Mouse (Mus musculus) kidney, adult 9 months (tissue): ENCODE data around the gene Rps10.
"Not testable (repeated sequence)": the region's sequence is repeated elsewhere in the genome, so short reads cannot be mapped to it uniquely, and the experiment has no call there.

Source experiments
- DNase-seq: peaks from one replicate; pipeline ENCODE4 v3.0.0; 2022

Rps10 gene

GRCm38 (mm10) chr17:27643101-27643500, 6.6 kb upstream of the Rps10 start:
- DNase-seq: no peak

- DNase-seq: no peak
Observed at GRCm38 (mm10) chr17:27642491-27643062, 6.1 kb upstream of the Rps10 start.

GRCm38 (mm10) chr17:27639851-27640250, 3.4 kb upstream of the Rps10 start:
- DNase-seq: not testable (repeated sequence)

- no peak for DNase-seq
Observed at GRCm38 (mm10) chr17:27638921-27639332, 2.5 kb upstream of the Rps10 start.

GRCm38 (mm10) chr17:27637333-27637732, 864 bp upstream of the Rps10 start:
- DNase-seq: no peak

- DNase-seq: not testable (repeated sequence)
Observed at GRCm38 (mm10) chr17:27635575-27635903, 930 bp downstream of the Rps10 start.

GRCm38 (mm10) chr17:27634871-27635574, 1.4 kb downstream of the Rps10 start, which contains the start of gene RPS10-NUDT3:
RPS10-NUDT3 (minus strand) TSS chr17:27635222.
- peak; percentile 89 for DNase-seq

- DNase-seq: peak; percentile 90
Observed at GRCm38 (mm10) chr17:27629249-27630020, 7.0 kb downstream of the Rps10 start.

- no peak for DNase-seq
Observed at GRCm38 (mm10) chr17:27628376-27628775, 8.1 kb downstream of the Rps10 start.

GRCm38 (mm10) chr17:27627451-27627850, 9.0 kb downstream of the Rps10 start:
- DNase-seq: peak; percentile 86

- DNase-seq: no peak
Observed at GRCm38 (mm10) chr17:27626681-27627080, 9.8 kb downstream of the Rps10 start.

GRCm38 (mm10) chr17:27625455-27626251, 10.8 kb downstream of the Rps10 start:
- DNase-seq: no peak

- DNase-seq: peak; percentile 87
Observed at GRCm38 (mm10) chr17:27623360-27624326, 12.8 kb downstream of the Rps10 start, which contains the start of gene Nudt3. Nudt3 (minus strand) TSS chr17:27623495.

- DNase-seq: no peak
Observed at GRCm38 (mm10) chr17:27622611-27623359, 13.7 kb downstream of the Rps10 start.

- no peak for DNase-seq
Observed at GRCm38 (mm10) chr17:27621705-27622531, 14.6 kb downstream of the Rps10 start.

GRCm38 (mm10) chr17:27621161-27621560, 15.3 kb downstream of the Rps10 start:
- no peak for DNase-seq

- DNase-seq: no peak
Observed at GRCm38 (mm10) chr17:27615388-27615787, 21.1 kb downstream of the Rps10 start.

GRCm38 (mm10) chr17:27613016-27613415, 23.5 kb downstream of the Rps10 start:
- no peak for DNase-seq

- DNase-seq: no peak
Observed at GRCm38 (mm10) chr17:27611994-27612393, 24.5 kb downstream of the Rps10 start.

GRCm38 (mm10) chr17:27611519-27611884, 25.0 kb downstream of the Rps10 start:
- no peak for DNase-seq
